Mouse (Mus musculus) thymus, postnatal 25 days (tissue): Measurements from ENCODE around the gene Usp12.

Experiments
- DNase-seq: peaks from one replicate; pipeline ENCODE4 v3.0.0; 2022

The Usp12 gene

GRCm38 (mm10) chr5:146794084-146794852 is 538 bp downstream of the Usp12 start:
- DNase-seq = no peak

GRCm38 (mm10) chr5:146793630-146794083 is 1.1 kb downstream of the Usp12 start:
- no peak for DNase-seq

- DNase-seq = no peak
These were observed 2.5 kb downstream of the Usp12 start for GRCm38 (mm10) chr5:146792140-146792791.

GRCm38 (mm10) chr5:146790944-146791343 is 3.9 kb downstream of the Usp12 start:
- no peak for DNase-seq

- no peak for DNase-seq
These were observed 5.4 kb downstream of the Usp12 start for GRCm38 (mm10) chr5:146789413-146789812.

GRCm38 (mm10) chr5:146786123-146786522 is 8.7 kb downstream of the Usp12 start:
- DNase-seq = no peak

- no peak for DNase-seq
These were observed 10.9 kb downstream of the Usp12 start for GRCm38 (mm10) chr5:146783891-146784290.

GRCm38 (mm10) chr5:146783300-146783699 is 11.5 kb downstream of the Usp12 start:
- no peak for DNase-seq

- peak; percentile 63 for DNase-seq
These were observed 13.1 kb downstream of the Usp12 start for GRCm38 (mm10) chr5:146781663-146782062.

GRCm38 (mm10) chr5:146779931-146780330 is 14.9 kb downstream of the Usp12 start:
- DNase-seq = no peak

GRCm38 (mm10) chr5:146776988-146777639 is 17.7 kb downstream of the Usp12 start:
- no peak for DNase-seq

GRCm38 (mm10) chr5:146771982-146772381 is 22.8 kb downstream of the Usp12 start:
- DNase-seq = no peak

- no peak for DNase-seq
These were observed 24.6 kb downstream of the Usp12 start for GRCm38 (mm10) chr5:146770002-146770848.

GRCm38 (mm10) chr5:146765791-146766190 is 29.0 kb downstream of the Usp12 start:
- no peak for DNase-seq

GRCm38 (mm10) chr5:146759159-146759558 is 35.6 kb downstream of the Usp12 start:
- DNase-seq = no peak

- DNase-seq = no peak
These were observed 36.9 kb downstream of the Usp12 start for GRCm38 (mm10) chr5:146757921-146758320.

GRCm38 (mm10) chr5:146757316-146757715 is 37.5 kb downstream of the Usp12 start:
- no peak for DNase-seq

- DNase-seq = no peak
These were observed 41.6 kb downstream of the Usp12 start for GRCm38 (mm10) chr5:146753181-146753580.

GRCm38 (mm10) chr5:146750958-146751357 is 43.8 kb downstream of the Usp12 start:
- DNase-seq = no peak

- no peak for DNase-seq
These were observed 44.5 kb downstream of the Usp12 start for GRCm38 (mm10) chr5:146750273-146750672.

- no peak for DNase-seq
These were observed 44.9 kb downstream of the Usp12 start for GRCm38 (mm10) chr5:146749857-146750256.

GRCm38 (mm10) chr5:146736970-146737495 is 57.8 kb downstream of the Usp12 start:
- no peak for DNase-seq

- no peak for DNase-seq
These were observed 58.5 kb downstream of the Usp12 start for GRCm38 (mm10) chr5:146736348-146736747.
